Mouse (Mus musculus) hindbrain, embryonic 16.5 days (tissue): ENCODE results near the gene Bcl3. TPM values are rescaled to one million over a fixed set of nuclear protein-coding genes. Genes with fewer than 3 reads are reported as not detected.

Experiments
- polyA plus RNA-seq: library from polyadenylated mRNA; unstranded; fragments of >200 nt; fragmentation: Nextera tagmentation; extraction: Ambion mirVana; gene quantifications from 2 replicates; pipeline ENCODE4 v1.2.1, GENCODE M21; 2015

Gene Bcl3
- polyA plus RNA-seq, 1 experiment from 2014 or later, result 1.2 TPM

Other genes starting within 250 kb of the Bcl3 start
- 0.20 and 0.46 TPM in 2 replicates for gene Zfp296, start 245.5 kb downstream of the Bcl3 start, polyA plus RNA-seq
- 147 and 162 TPM in 2 replicates for gene Gemin7, start 245.2 kb downstream of the Bcl3 start, polyA plus RNA-seq
- gene Clasrp, start 218.3 kb downstream of the Bcl3 start, polyA plus RNA-seq, result 54.1 and 54.4 TPM in 2 replicates
- gene Relb, start 193.3 kb downstream of the Bcl3 start, polyA plus RNA-seq, result 6.7 and 6.9 TPM in 2 replicates
- 138 and 140 TPM in 2 replicates for gene Clptm1, start 157.7 kb downstream of the Bcl3 start, polyA plus RNA-seq
- gene Apoc2, start 144.8 kb downstream of the Bcl3 start, polyA plus RNA-seq, result not detected in 2 replicates
- gene Gm44805, start 141.3 kb downstream of the Bcl3 start, polyA plus RNA-seq, result not detected in 2 replicates
- gene Apoc4, start 141.3 kb downstream of the Bcl3 start, polyA plus RNA-seq, result not detected in 2 replicates
- gene Apoc1, start 130.1 kb downstream of the Bcl3 start, polyA plus RNA-seq, result 1.4 and 3.1 TPM in 2 replicates
- 849 and 1,414 TPM in 2 replicates for gene Apoe, start 123.6 kb downstream of the Bcl3 start, polyA plus RNA-seq
- 134 and 135 TPM in 2 replicates for gene Tomm40, start 107.3 kb downstream of the Bcl3 start, polyA plus RNA-seq
- 57.7 and 59.7 TPM in 2 replicates for gene Nectin2, start 72.3 kb downstream of the Bcl3 start, polyA plus RNA-seq
- gene Bcam, start 51.8 kb downstream of the Bcl3 start, polyA plus RNA-seq, result 24.4 and 24.6 TPM in 2 replicates
- 0.34 and 0.41 TPM in 2 replicates for gene Cblc, start 26.0 kb downstream of the Bcl3 start, polyA plus RNA-seq
- 19.3 and 22.9 TPM in 2 replicates for gene Gm19345, start 29.2 kb upstream of the Bcl3 start, polyA plus RNA-seq
- 1.4 and 2.0 TPM in 2 replicates for gene Ceacam16, start 38.5 kb upstream of the Bcl3 start, polyA plus RNA-seq
- gene Ceacam19, start 65.2 kb upstream of the Bcl3 start, polyA plus RNA-seq, result not detected in 2 replicates
- gene Pvr, start 98.4 kb upstream of the Bcl3 start, polyA plus RNA-seq, result 9.6 and 10.8 TPM in 2 replicates
- gene Igsf23, start 128.0 kb upstream of the Bcl3 start, polyA plus RNA-seq, result not detected in 2 replicates
- gene Ceacam20, start 142.6 kb upstream of the Bcl3 start, polyA plus RNA-seq, result not detected in 2 replicates
- gene Nlrp9b, start 168.7 kb upstream of the Bcl3 start, polyA plus RNA-seq, result not detected in 2 replicates